Mouse (Mus musculus) liver, embryonic 16.5 days (tissue): ENCODE results near the gene Tlr9. TPM values are rescaled to one million over a fixed set of nuclear protein-coding genes. Genes with fewer than 3 reads are reported as not detected.

Source experiments
- ATAC-seq: fragments of 200-750 bp; cut with Nextera tagmentation; 2 replicates; pipeline ENCODE4 v1.8.0; 2017; ENCODE audit warnings: low read depth, mild to moderate bottlenecking, moderate number of reproducible peaks, moderate library complexity
- H3K27ac ChIP-seq: fragments of 300-500 bp; sonication (generic); 2 replicates; pipeline ENCODE4 v1.5.1; 2014; ENCODE audit warnings: mild to moderate bottlenecking, low read length
- H3K27me3 ChIP-seq: fragments of 300-500 bp; sonication (generic); 2 replicates; pipeline ENCODE4 v1.6.1; 2014; ENCODE audit warnings: low read depth, low read length, mixed read lengths; ENCODE audit not compliant: control insufficient read depth, insufficient read depth
- H3K36me3 ChIP-seq: fragments of 300-500 bp; sonication (generic); 2 replicates; pipeline ENCODE4 v1.6.1; 2014; ENCODE audit warnings: mild to moderate bottlenecking; ENCODE audit not compliant: control insufficient read depth, insufficient read depth
- H3K4me1 ChIP-seq: fragments of 300-500 bp; sonication (generic); 2 replicates; pipeline ENCODE4 v1.6.1; 2014; ENCODE audit warnings: low read depth, low read length, mixed read lengths; ENCODE audit not compliant: control insufficient read depth
- H3K4me2 ChIP-seq: fragments of 300-500 bp; sonication (generic); 2 replicates; pipeline ENCODE4 v1.6.1; 2014; ENCODE audit warnings: low read depth, low read length, mixed read lengths
- H3K4me3 ChIP-seq: fragments of 300-500 bp; sonication (generic); 2 replicates; pipeline ENCODE4 v1.5.1; 2014; ENCODE audit warnings: low read depth, mild to moderate bottlenecking, low read length
- H3K9ac ChIP-seq: fragments of 300-500 bp; sonication (generic); 2 replicates; pipeline ENCODE4 v1.6.1; 2014; ENCODE audit warnings: low read depth, low read length
- H3K9me3 ChIP-seq: fragments of 300-500 bp; sonication (generic); replicated peaks from 2 replicates; pipeline ENCODE4 v1.6.1; 2016; ENCODE audit warnings: low read length; ENCODE audit not compliant: control insufficient read depth
- WGBS: fragments of 180-500 bp; shearing (Covaris S2); extraction: QIAGEN DNeasy Blood & Tissue Kit; methylation state at CpG from one replicate; pipeline ENCODE4 v1.1.7; 2014; ENCODE audit not compliant: insufficient replicate concordance; 5-methylcytosine and 5-hydroxymethylcytosine counted together
- polyA plus RNA-seq: library from polyadenylated mRNA; unstranded; fragments of >200 nt; fragmentation: Nextera tagmentation; extraction: Ambion mirVana; gene quantifications from 2 replicates; pipeline ENCODE4 v1.2.1, GENCODE M21; 2015

Tlr9 gene
- polyA plus RNA-seq, 1 experiment from 2014 or later = 0.05 TPM

DNA sequence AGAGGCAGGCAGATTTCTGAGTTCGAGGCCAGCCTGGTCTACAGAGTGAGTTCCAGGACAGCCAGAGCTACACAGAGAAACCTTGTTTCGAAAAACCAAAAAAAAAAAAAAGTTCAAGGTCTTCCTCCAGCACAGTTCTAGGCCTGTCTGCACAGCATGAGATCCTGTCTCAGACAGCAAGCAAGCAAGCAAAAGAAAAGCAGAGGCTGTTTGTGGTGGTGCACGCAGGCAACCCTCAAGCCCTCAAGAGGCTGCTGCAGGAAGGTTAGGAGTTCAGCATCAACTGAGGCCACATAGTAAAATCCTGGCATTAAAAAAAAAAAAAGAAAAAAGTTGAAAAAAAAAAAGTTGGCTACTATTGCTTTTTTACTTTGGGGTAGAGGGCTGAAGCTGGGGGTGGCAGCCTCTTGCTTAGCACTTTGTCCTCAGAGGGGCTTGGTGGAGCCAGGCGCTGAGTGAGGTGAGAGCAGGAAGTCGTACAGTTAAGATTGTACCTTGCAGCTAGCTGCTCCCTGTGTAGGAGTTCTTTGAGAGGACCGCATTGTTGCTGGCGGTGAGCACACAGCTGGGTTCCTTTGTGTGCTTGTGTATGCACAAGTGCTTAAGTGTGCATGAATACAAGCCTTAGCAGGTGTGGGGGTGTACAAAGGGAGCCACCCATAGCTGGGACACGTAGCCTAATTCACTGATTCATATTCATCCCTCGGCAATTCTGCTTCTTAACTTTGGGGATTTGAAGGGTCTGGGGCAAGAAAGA lies 11.4 kb upstream of the Tlr9 start:
- no peak overlapping the region for H3K4me2 ChIP-seq
- no peak overlapping the region for H3K27ac ChIP-seq

DNA sequence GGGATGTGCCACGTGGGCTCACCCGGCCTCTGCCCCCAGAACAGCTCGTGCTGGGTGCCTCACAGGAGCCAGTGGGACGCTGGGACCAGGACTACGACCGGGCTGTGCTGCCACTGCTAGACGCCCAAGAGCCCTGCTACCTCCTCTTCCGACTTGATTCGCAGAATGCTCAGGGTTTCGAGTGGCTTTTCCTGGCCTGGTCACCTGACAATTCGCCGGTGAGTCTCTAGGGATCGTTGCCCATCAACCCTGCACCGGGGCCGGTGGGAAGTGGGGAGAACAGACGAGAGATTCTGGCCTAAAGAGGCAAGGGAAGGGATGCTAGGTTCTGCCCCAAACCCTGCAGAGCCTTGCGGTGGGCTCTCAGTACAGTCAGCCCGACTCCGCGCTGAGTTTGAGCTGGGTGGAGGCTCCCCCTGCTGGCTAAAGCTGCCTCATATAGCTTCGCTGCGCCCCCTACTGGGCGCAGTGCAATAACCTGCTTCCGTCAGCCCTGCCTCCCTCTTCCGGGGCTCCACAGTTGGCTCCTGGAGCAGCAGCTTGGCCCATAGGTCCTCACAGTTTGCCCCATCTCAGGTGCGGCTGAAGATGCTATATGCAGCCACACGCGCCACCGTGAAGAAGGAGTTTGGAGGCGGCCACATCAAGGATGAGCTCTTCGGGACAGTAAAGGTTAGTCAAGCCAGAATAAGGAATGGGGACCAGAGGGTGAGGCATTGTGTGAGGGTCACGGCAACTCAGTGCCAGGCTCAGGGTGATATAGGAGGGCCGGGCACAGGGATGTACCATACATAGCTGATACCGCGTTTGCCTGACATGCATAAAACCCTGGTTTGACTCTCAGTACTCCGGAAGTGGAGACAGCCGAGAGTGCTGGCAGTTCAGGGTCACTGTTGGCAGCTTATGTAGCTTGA lies 10.5 kb upstream of the Tlr9 start:
- 30% methylated on average over 37 of the region's 37 CpGs for WGBS
- H3K4me1 ChIP-seq = peaks cover 7% of the 10 kb centered on the region
- peak overlapping the region; percentile 64 for H3K4me2 ChIP-seq
- H3K36me3 ChIP-seq = no peaks in the 10 kb centered on the region; the same call in 1 of the 2 replicates
- ATAC-seq = peak; percentile 76
- H3K27ac ChIP-seq = no peak overlapping the region
- 0 out of 2 replicates have a peak overlapping the region, but pooled peaks have one; percentile 29 for H3K9ac ChIP-seq
- no peaks in the 10 kb centered on the region for H3K9me3 ChIP-seq
- H3K27me3 ChIP-seq = no peaks in the 10 kb centered on the region
- peak overlapping the region; percentile 40 for H3K4me3 ChIP-seq

More for the DNA sequence above, 11.4 kb upstream of the Tlr9 start:
- ATAC-seq = no peak
- Histone ChIP-seq H3K9me3 (no peaks in the 10 kb centered on the region), H3K36me3 (no peaks in the 10 kb centered on the region; the same call in 1 of the 2 replicates), H3K9ac (no peak overlapping the region), H3K4me3 (no peak overlapping the region), H3K4me1 (peaks cover 7% of the 10 kb centered on the region), H3K27me3 (no peaks in the 10 kb centered on the region)
- 69% methylated on average over 9 of the region's 9 CpGs for WGBS

DNA sequence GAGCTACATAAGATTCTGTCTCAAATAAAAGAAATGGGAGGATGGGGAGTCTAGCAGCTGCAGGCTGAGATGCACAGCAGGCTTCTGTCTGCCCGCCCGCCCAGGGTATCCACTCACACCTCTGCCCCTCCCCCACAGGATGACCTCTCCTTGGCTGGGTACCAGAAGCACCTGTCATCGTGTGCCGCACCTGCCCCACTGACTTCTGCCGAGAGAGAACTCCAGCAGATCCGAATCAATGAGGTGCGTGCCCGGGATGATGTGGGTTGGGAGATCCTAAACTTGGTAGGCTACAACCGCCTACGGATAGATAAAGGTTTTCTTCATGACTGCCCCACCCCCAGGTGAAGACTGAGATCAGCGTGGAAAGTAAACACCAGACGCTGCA lies 9.8 kb upstream of the Tlr9 start:
- Histone ChIP-seq H3K9me3 (no peaks in the 10 kb centered on the region), H3K4me2 (no peak overlapping the region), H3K4me3 (no peak overlapping the region), H3K9ac (no peak overlapping the region), H3K4me1 (peaks cover 7% of the 10 kb centered on the region), H3K27me3 (no peaks in the 10 kb centered on the region), H3K27ac (no peak overlapping the region), H3K36me3 (no peaks in the 10 kb centered on the region; the same call in 1 of the 2 replicates)
- 64% methylated on average over 12 of the region's 12 CpGs for WGBS
- ATAC-seq = no peak

DNA sequence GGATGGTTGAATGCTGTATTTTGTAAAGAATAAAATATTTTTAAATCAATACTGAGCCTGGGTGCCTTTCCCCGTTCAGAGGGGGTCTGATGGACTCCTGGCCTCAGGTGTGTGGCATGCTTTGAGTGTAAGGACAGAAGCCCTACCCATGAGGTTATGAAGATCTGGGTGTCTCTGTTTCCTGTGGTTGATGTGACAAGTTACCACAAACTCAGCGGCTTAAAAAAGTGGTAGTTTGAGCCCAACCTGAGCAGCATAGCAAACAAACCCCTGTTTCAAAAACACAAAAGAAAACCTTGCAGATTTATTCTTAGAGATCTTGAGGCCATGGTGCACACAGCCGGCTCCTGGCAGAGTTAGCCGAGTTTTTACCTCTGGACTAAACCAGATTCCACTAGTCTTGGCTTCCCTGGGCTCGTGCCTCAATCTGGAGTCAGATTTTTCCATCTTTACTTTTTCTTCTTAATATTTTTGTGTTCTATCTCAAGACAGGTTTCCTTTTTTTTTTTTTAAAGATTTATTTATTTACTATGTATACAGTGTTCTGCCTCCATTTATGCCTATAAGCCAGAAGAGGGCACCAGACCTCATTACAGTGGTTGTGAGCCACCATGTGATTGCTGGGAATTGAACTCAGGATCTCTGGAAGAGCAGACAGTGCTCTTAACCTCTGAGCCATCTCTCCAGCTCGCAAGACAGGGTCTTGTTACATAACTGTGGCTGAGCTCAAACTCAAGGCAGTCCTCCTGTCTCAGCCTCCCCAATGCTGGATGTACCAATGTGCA lies 6.9 kb upstream of the Tlr9 start:
- no peaks in the 10 kb centered on the region for H3K27me3 ChIP-seq
- no peaks in the 10 kb centered on the region; the same call in 1 of the 2 replicates for H3K36me3 ChIP-seq
- H3K4me1 ChIP-seq = peaks cover 7% of the 10 kb centered on the region
- no peaks in the 10 kb centered on the region for H3K9me3 ChIP-seq
- H3K27ac ChIP-seq = no peak overlapping the region
- no peak overlapping the region for H3K9ac ChIP-seq
- no peak overlapping the region for H3K4me2 ChIP-seq
- no peak overlapping the region for H3K4me3 ChIP-seq
- no peak for ATAC-seq
- 53% methylated on average over 6 of the region's 6 CpGs for WGBS

DNA sequence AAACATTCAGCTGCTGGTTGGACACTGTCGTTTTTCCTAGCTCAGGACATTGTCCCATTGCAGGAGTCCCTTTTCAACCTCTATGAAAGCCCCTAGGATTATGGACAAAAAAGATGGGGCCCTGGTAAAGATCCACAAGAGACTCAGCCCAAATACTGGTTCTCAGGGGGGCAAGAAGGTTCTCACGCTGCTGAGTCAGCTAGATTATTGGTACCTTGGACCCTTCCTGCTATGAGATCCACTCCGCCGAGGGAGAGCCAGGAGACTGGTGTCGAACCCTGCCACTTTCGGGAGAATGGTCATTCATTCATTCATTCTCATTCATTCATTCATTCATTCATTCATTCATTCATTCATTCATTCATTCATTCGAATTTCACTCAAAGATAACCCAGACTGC lies 5.4 kb upstream of the Tlr9 start:
- Histone ChIP-seq H3K9ac (no peak overlapping the region), H3K4me2 (no peak overlapping the region), H3K4me3 (no peak overlapping the region), H3K4me1 (no peaks in the 10 kb centered on the region; the same call in 1 of the 2 replicates), H3K36me3 (no peaks in the 10 kb centered on the region; the same call in 1 of the 2 replicates), H3K9me3 (no peaks in the 10 kb centered on the region), H3K27me3 (no peaks in the 10 kb centered on the region), H3K27ac (no peak overlapping the region)
- ATAC-seq = no peak
- 74% methylated on average over 7 of the region's 7 CpGs for WGBS

DNA sequence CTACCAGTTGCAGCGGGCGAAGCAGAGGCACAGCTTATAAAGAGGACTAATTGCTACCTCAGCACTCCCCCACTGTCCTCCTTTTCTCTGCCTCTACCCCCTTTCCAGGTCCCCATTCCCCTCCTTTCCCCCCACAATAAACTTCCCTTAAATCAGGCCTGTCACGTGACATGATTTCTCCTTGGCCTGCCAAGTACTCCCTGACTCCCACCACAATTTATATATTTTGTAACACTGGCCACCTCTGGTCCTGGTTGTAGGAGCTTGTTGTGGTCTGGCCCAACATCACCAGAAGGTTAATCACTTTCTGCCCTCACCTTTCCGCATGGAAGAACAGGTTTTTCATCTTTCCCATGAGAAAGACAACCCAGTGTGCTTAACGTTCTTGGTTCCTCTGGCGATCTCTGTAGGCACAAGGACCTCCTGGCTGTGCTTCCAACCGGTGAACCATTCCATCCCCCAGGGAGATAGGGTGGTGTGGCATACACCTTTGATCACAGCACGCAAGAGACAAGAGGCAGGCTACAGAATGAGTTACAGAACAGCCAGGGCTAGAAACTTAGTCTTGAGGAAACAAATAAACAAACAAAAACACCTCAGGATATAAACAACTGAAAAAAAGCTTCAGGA lies 1.4 kb upstream of the Tlr9 start:
- Histone ChIP-seq H3K27me3 (peaks cover 16% of the 10 kb centered on the region), H3K4me3 (no peak overlapping the region), H3K27ac (no peak overlapping the region), H3K9me3 (no peaks in the 10 kb centered on the region), H3K4me2 (no peak overlapping the region), H3K4me1 (no peaks in the 10 kb centered on the region), H3K36me3 (no peaks in the 10 kb centered on the region), H3K9ac (no peak overlapping the region)
- 57% methylated on average over 8 of the region's 8 CpGs for WGBS
- ATAC-seq = no peak

DNA sequence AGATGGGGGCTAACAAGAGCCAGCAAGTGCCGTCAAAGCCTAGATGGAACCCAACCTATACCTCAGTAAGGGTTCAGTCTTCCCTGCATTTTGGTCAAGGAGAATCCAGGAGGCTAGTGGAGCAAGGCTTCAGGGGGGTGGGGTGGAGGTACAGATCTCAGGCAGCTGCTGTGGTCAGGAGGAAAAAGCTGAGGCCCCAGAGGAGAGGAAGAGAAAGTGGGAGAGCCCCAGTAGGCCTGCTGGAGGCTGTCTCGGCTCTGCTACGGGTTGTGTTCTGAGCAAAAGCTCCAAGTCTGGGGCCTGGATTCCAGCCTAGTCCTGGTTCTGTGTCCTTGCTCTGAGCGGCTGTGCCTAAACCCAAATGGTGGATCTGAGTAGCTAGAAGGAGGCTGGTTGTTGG lies 596 bp downstream of the Tlr9 start:
- Histone ChIP-seq H3K9ac (no peak overlapping the region), H3K4me2 (no peak overlapping the region), H3K4me1 (no peaks in the 10 kb centered on the region; the same call in 1 of the 2 replicates), H3K27ac (no peak overlapping the region), H3K27me3 (peaks cover 26% of the 10 kb centered on the region), H3K36me3 (no peaks in the 10 kb centered on the region), H3K4me3 (no peak overlapping the region), H3K9me3 (no peaks in the 10 kb centered on the region)
- ATAC-seq = no peak
- 54% methylated on average over 4 of the region's 4 CpGs for WGBS

DNA sequence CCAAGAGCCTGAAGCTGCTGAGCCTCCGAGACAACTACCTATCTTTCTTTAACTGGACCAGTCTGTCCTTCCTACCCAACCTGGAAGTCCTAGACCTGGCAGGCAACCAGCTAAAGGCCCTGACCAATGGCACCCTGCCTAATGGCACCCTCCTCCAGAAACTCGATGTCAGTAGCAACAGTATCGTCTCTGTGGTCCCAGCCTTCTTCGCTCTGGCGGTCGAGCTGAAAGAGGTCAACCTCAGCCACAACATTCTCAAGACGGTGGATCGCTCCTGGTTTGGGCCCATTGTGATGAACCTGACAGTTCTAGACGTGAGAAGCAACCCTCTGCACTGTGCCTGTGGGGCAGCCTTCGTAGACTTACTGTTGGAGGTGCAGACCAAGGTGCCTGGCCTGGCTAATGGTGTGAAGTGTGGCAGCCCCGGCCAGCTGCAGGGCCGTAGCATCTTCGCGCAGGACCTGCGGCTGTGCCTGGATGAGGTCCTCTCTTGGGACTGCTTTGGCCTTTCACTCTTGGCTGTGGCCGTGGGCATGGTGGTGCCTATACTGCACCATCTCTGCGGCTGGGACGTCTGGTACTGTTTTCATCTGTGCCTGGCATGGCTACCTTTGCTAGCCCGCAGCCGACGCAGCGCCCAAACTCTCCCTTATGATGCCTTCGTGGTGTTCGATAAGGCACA lies 3.2 kb downstream of the Tlr9 start:
- no peaks in the 10 kb centered on the region; the same call in 1 of the 2 replicates for H3K4me1 ChIP-seq
- no peaks in the 10 kb centered on the region for H3K9me3 ChIP-seq
- H3K4me3 ChIP-seq = no peak overlapping the region; the same call in 1 of the 2 replicates
- H3K9ac ChIP-seq = no peak overlapping the region
- no peak for ATAC-seq
- no peak overlapping the region for H3K27ac ChIP-seq
- whole genome bisulfite sequencing = 54% methylated on average over 24 of the region's 24 CpGs
- H3K36me3 ChIP-seq = no peaks in the 10 kb centered on the region
- peaks cover 26% of the 10 kb centered on the region for H3K27me3 ChIP-seq
- peak overlapping the region; percentile 45 for H3K4me2 ChIP-seq
